Mouse (Mus musculus): ENCODE data around the gene Krt79. TPM values are rescaled to one million over a fixed set of nuclear protein-coding genes. Genes with fewer than 3 reads are reported as not detected.

Krt79 gene
- total RNA-seq, 2 experiments from 2014 or later = not detected

DNA sequence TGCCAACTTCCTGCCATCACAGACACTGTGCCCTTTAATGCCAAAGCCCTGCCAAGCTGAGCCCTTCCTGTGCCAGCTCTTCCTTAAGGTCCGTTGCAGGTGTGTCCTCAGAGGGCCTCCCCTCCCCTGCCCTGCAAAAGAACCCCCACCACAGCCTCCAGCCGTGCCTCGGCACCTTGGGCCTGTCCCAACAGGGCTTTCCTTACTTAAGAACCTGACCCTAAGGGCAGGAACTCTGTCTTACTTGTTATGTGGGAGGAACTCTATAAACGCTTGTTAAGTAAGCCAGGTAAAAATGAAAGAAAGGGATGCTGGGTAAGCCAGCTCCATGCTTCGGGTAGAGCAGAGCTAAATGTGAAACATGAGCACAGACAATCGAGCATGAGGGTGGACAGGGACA lies 7.1 kb downstream of the Krt79 start:
- DNase-seq = no peak

DNA sequence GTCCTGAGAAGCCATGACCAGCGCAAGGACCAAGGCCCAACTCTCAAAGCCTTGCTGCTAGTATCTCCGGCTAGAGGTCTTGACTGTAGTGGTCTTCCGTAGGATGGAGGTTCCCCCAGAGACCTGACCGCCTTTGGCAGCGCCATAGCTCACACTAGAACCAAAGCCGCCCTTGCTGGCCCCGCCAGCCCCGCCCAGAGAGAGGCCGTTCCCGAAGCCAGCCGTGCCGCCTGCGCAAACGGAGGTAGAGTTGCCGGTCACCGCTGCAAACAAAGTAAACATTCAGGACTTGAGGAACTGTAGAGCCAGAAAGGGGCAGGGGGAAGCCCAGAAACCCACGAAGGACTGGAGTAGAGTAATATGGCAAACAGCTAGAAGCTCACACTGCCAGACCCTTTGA lies 10.5 kb downstream of the Krt79 start:
- no peak for DNase-seq

DNA sequence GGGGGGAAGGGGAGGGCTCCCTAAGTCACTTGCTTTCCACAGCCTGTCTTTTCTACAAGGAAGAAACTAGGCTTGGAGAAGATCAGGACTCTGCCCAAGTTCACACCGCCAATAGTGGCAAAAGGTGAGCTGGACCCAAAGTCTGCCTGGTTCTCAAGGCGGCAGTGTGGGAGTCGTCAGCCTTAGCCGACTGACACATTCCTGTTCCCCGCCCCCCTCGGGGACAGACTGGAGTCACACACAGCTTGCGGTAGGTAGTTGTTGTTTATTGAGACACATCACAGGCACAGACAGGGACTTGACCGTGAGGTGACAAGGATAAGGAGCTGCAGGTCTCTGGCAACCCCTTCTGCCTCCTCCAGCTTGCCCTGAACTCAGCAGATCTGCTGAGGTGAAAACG lies 11.0 kb downstream of the Krt79 start:
- no peak for DNase-seq

DNA sequence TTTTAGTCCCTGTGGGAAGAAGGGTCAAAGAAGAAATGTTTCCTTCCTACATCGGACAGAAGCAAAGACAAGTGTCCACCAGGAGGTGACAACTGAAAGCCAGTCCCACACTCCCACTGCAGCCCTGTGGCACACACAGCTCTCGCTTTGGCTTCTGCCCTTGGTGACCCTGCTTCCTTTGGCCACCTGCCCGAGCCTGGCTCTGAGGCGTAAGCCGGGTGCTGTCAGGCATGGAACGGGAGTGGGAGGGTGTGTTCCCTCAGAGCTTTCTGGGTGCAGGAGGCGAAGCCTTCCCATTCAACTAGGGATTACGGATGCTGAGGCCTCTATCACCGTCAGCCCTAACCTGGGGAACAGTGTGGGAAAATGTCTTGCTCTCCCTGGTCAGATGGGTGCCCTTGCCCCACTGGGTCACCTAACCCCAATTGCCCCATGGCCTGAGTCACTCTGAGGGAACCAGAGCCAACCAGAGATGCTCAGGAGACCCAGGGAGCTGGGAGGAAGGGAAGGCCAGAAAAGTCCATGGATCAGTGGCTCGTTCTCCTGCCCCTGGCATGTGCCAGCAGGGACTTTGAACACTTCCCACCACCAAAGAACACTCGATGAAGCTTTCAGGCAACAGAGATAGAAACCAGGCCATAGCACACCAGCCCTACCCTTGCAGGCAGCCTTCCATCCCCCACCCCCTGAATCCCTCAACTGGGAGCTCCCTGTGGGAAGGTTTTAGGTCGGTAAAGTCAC lies 12.6 kb downstream of the Krt79 start:
- DNase-seq = no peak

DNA sequence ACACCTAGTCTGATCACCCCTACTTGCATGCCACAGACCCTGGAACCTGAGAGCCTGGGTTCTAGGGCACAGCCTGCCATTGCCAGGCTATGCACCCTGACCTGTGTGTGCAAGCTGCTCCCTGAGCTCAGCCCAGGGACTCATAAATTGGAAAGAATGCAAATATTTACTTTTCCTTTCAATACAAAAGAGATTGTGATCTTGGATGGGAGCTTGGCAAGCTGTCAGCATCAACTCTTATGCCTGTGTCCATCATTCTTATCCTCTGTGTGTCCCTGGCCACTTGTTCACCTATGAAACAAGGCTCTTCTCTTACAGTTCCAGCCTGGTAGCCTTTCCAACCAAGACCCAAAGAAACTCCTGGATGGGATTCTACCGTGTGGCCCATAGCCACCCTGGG lies 15.1 kb downstream of the Krt79 start:
- no peak for DNase-seq

DNA sequence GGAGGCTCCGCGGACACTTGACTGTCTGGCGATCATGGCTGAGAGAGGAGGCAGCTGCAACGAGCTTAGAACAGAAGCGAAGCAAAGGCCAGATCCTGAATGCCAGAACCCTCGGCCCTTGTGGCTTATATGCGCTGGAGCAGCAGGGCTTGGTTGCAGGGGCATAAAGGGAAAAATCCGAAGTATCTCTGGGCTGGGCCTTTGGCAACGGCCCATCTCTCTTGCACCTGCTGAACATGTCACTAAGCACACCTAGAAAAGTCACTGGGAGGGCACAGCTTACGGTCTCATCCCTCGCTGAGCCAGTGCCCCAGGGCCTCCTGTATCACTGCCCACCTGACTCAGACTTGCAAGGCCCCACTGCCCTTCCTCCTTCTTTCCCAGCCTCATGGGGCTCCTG lies 15.5 kb downstream of the Krt79 start, which contains the start of gene Krt4:
Krt4 (minus strand) TSS at position 101 of the 400 bp plus-strand sequence.
- no peak for DNase-seq

DNA sequence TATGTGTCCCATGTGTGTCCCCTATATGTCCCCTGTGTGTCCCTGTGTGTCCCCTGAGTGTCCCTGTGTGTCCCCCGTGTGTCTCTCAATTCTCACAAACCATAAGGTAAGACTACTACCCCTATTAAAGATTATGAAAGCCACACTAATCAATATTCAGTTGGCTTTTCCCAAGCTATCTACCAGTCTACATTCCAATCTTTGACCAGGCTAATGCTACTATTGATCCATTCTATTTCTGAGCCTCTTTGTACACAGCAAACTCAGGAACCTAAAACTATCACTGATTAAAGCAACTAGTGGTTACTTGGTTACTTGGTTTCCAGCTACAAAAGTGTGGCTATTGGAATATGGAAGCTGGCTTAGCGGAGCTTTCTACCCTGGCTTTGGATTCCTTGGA lies 17.8 kb downstream of the Krt79 start:
- no peak for DNase-seq

DNA sequence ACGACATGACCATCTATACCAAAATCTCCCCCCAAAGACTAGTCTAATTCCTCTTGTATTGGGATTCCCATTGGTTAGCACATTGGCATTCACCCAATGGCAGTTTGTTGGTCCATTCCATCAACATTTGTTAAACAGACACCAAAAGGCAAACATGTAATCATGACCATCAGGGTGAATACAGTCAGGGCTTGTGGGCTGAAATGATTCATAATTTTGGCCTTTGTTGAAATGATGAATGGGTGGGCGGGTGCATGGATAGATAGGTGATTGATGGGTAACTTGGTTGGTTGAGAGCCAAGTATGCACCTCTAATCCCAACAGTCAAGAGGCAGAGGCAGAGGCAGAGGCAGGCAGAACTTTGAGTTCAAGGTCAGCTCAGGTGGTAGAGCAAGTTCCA lies 24.1 kb downstream of the Krt79 start:
- no peak for DNase-seq

DNA sequence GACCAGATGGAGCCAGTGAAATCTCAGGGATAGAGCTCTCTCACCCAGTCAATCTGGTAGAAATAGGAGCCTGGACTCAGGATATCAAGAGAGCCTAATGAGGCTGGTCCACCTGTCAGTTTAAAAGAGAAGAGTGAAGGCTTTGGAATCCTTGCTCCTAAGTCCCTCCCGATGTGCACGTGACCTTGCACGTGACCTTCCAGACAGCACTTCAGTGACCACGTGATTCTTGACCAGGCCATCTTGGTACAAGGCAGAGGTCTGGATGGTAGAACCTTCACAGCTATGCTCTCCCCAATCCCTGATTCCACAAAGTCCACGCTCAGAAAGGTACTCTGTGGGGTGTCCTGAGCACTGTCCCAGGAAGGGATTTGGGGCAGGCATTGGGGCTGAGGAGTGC lies 35.3 kb downstream of the Krt79 start:
- DNase-seq = no peak

DNA sequence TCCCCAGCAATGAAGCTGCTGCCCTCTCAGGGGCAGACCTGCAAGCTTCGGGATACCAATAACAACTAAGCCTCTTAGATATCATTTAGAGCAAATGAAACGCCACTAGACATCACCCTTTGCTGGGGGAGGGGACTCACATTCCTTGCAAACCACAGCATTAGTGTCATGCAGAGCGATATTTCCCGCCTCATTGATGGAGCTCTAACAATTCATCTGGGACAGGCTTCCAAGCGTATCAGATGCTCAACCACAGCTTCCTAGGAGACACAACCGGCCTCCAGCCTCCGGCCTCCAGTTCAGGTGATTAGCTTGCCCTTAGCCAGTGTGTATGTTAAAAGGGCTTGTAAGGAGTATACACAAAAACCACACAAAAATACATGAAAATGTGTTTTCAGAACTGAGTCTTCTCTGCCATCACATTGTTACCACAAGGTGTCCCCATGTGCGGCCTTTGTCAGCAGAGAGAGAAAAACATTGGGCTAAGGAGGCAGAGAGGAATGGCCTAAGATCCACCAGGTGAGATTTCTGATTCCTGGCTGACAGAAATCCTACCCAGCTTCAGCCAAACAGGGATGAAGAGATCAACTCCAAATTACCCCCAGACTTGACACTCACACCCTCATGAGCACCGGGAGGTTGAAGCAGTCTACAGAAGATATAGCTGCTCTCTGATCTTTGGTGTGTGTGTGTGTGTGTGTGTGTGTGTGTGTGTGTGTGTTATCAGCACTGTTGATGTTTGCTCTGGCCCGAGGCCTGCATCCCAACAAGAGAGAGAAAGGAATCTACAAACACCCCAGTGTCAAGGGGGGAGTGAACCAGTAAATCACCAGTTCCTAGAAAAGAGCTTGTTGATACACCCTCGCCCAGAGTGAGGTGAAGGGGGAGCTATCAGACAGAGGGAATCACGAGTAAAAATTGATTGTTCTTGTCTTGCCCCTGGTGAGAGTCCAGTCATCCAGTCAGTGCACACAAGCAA lies 37.7 kb downstream of the Krt79 start:
- DNase-seq = no peak

DNA sequence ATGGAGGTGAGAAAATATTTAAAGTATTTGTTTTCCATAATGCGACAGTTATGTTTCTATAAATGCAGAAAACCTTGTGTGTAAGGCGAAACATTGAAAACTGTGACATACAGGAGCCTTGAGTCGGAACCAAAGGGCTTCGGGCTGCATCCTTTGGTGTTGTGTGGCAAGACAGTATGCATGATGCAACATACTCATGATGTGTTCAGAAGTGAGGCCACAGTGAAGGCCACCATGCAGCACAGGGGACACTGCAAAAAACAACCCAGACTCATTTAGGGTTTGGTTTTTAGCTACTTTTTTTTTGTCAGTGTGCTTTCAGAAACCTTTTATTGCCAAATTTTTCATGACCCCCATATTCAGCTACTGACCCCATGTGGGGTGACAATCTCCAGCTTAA lies 44.9 kb downstream of the Krt79 start:
- no peak for DNase-seq

DNA sequence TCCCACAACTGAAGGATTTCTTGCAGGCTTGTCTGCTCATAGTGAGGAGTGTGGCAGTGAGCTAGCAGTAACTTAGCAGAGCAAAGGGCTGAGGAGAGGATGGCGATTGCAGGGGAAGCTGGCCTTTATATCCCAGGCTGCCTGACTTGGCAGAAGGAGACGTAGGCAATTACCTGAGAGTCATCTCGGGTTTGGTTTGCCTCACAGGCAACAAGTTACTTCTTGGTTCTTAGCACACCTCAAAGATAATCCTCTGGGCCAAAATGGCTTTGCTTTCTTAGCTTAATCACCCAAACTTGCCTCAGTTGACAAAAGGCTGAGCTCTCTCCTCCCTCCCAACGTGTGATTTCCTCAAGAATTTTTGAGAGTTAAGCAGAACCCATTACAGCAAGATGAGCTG lies 47.3 kb downstream of the Krt79 start, which contains the start of gene Krt76:
Krt76 (minus strand) TSS at position 101 of the 400 bp plus-strand sequence.
- DNase-seq = no peak

DNA sequence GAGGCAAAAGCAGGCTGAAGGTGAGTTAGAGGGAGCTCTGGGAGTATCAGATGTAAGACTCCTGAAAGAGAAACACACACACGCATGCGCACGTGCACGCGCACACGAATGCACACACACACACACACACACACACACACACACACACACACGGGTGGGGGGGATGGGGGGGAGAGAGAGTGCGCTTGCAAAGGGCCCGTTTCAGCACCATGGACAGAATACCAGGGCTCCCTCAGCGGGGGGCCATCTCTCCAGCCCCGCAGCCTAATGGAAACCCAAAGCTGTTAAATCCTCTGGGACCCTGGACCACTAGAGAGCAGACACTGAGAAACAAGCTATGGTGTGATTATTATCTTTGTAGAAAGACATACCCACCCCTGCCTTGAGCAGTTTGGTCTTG lies 60.3 kb downstream of the Krt79 start:
- no peak for DNase-seq

Small RNA genes within 50 kb of the gene (microRNA-seq; reads per million reads assigned to microRNA genes)
- 0 reads per million in 2 experiments for gene Gm44356

Other genes with a start within 250 kb of the Krt79 start
- gene Krt6a, start 246.0 kb downstream of the Krt79 start, total RNA-seq (2021) = not detected
- under 1 TPM; 0.56 to 0.85 TPM for gene Krt5, start 227.4 kb downstream of the Krt79 start, total RNA-seq (2021)
- not detected for gene Krt71, start 197.2 kb downstream of the Krt79 start, total RNA-seq (2021)
- not detected for gene Krt72, start 153.9 kb downstream of the Krt79 start, total RNA-seq (2021)
- gene Krt73, start 138.0 kb downstream of the Krt79 start, total RNA-seq (2021) = 1 to 10 TPM; 5.8 to 8.1 TPM
- gene Krt2, start 122.2 kb downstream of the Krt79 start, total RNA-seq (2021) = 1 to 10 TPM; 4.6 to 6.4 TPM
- 1 to 10 TPM; 3.5 to 4.6 TPM for gene Krt1, start 89.5 kb downstream of the Krt79 start, total RNA-seq (2021)
- gene Krt77, start 70.6 kb downstream of the Krt79 start, total RNA-seq (2021) = 10 to 100 TPM in 1 of 2 experiments, 1 to 10 TPM in 1; 9.2 to 10.1 TPM
- gene Krt76, start 47.4 kb downstream of the Krt79 start, total RNA-seq (2021) = not detected
- not detected for gene Krt4, start 15.6 kb downstream of the Krt79 start, total RNA-seq (2021)
- not detected for gene Krt78, start 14.0 kb upstream of the Krt79 start, total RNA-seq (2021)
- under 1 TPM in 1 of 2 experiments, not detected in 1; 0.18 TPM for gene Krt8, start 64.2 kb upstream of the Krt79 start, total RNA-seq (2021)
- under 1 TPM in 1 of 2 experiments, not detected in 1; 0.71 TPM for gene Krt18, start 87.9 kb upstream of the Krt79 start, total RNA-seq (2021)
- 100 to 1,000 TPM; 179 to 182 TPM for gene Eif4b, start 133.4 kb upstream of the Krt79 start, total RNA-seq (2021)
- 10 to 100 TPM; 10.7 to 22.0 TPM for gene Tns2, start 160.1 kb upstream of the Krt79 start, total RNA-seq (2021)
- gene Spryd3, start 195.9 kb upstream of the Krt79 start, total RNA-seq (2021) = 100 to 1,000 TPM; 141 to 151 TPM
- gene Igfbp6, start 204.0 kb upstream of the Krt79 start, total RNA-seq (2021) = 1 to 10 TPM; 8.2 to 8.9 TPM
- gene Soat2, start 210.2 kb upstream of the Krt79 start, total RNA-seq (2021) = under 1 TPM in 1 of 2 experiments, not detected in 1; 0.23 TPM

Measured in layer of hippocampus, postnatal 36 days (tissue).